Mouse (Mus musculus) naive thymus-derived CD4-positive, alpha-beta T cell, adult 5 months (primary cell): ENCODE measurements around the gene Slc22a13. TPM values are rescaled to one million over a fixed set of nuclear protein-coding genes. Genes with fewer than 3 reads are reported as not detected.

Source experiments
- polyA plus RNA-seq: library from polyadenylated mRNA; unstranded; fragments of 100-300 nt; shearing (Covaris generic); gene quantifications from one replicate; pipeline ENCODE4 v1.2.1, GENCODE M21; 2017

Slc22a13 gene
- not detected for polyA plus RNA-seq

DNA sequence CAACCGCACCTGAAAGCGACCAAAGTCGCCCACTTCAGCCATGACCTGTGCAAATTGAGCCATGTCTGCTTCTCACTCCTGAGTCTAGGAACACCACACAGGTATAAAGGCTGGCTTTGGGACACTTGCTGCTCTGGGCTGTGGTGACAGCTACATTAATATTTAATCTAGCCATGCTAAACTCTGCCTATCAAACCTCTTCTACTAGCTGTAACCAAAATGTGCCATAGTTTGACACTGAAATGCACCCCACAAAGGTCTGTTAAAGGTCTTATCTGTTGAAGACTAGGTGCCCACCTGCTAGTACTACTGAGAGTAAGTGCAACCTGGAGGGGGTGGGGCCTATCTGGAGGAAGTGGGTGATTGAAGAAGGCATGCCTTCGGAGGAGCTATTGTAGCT, at the start of gene Slc22a13:
TSS of gene Slc22a13 (minus strand) at position 101 of the 400 bp plus-strand sequence.

DNA sequence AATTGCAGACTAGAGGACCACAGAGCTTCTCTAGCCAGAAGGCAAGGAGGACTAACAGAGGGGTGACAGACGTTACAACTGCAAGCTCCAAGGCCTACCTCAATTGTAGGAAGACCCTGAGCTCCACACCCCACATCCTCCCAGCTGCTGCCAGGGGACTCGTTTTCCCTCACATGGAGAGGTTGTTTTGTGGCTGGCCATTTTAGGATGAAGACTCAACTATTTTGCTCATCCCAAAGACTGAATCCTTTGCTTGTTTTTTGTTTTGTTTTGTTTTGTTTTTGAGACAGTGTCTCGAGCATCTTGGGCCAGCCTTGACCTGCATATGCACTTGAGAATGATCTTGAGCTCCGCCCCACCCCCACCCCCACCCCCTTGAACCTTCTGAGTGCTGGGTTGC, 50.0 kb downstream of the Slc22a13 start, which contains the start of gene Gm47289:
TSS of gene Gm47289 (plus strand) at position 301 of the 400 bp plus-strand sequence.

DNA sequence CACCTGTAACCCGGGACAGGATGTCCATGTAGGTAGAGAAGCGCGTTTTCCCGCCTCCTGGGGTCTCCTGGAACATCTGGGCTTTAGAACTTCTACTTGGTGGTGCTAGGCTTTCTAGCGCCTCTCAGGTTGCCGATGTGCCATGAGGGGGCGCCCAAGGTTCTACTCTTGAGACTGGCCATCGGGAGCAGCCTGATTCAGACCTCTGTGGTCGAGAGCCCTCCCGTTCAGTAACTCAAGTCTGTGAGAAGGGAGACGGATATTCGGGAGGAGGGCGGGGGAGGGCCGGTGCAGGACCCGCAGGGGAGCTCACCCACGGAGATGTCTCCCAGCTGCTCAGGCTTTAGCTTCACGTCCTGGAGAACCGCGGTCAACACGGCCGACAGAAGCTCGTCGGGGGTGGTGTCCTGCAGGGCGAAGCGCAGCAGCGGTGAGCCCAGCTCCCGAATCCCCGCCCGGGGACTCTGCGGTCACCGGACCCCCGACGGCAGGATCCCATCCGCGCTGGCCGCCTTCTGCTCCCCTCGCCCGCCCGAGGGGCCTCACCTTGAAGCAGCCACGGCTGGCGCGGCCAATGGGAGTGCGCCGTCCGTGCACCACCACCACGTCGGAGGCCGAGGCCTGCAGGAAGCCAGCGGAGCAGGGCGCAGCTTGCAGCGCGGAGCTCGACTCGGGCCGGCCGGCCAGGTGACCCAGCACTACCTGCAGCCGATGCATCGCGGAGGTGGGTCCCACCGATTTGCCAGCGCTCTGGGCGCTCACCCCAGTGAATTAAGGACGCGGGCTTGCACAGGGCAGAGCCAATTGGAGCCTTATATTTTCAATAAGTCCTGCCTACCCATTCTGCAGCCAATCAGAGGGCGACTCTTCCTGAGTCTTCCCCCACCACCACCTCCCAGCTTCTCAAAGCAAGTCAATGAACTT, 52.4 kb downstream of the Slc22a13 start, which contains the start of gene Acaa1b:
TSS of gene Acaa1b (minus strand) at position 816 of the 924 bp plus-strand sequence.

Other genes starting within 250 kb of the Slc22a13 start
- 2.2 TPM for gene Vill, start 156.3 kb downstream of the Slc22a13 start, polyA plus RNA-seq
- gene Plcd1, start 115.6 kb downstream of the Slc22a13 start, polyA plus RNA-seq = not detected
- not detected for gene Dlec1, start 106.6 kb downstream of the Slc22a13 start, polyA plus RNA-seq
- not detected for gene Acaa1b, start 52.0 kb downstream of the Slc22a13 start, polyA plus RNA-seq
- not detected for gene Gm47289, start 49.9 kb downstream of the Slc22a13 start, polyA plus RNA-seq
- 26.5 TPM for gene Oxsr1, start 113.3 kb upstream of the Slc22a13 start, polyA plus RNA-seq
- 85.9 TPM for gene Acaa1a, start 130.6 kb upstream of the Slc22a13 start, polyA plus RNA-seq
- 56.9 TPM for gene Myd88, start 132.3 kb upstream of the Slc22a13 start, polyA plus RNA-seq
- 0.53 TPM for gene Xylb, start 148.3 kb upstream of the Slc22a13 start, polyA plus RNA-seq
- gene Slc22a14, start 156.5 kb upstream of the Slc22a13 start, polyA plus RNA-seq = not detected
- gene Acvr2b, start 193.0 kb upstream of the Slc22a13 start, polyA plus RNA-seq = not detected
- gene Exog, start 235.8 kb upstream of the Slc22a13 start, polyA plus RNA-seq = 10.0 TPM